Mouse (Mus musculus): ENCODE measurements around the gene Wdr38.
A peak's percentile ranks its signal among the peaks of the same experiment; 100 is the strongest.

Wdr38 gene

DNA sequence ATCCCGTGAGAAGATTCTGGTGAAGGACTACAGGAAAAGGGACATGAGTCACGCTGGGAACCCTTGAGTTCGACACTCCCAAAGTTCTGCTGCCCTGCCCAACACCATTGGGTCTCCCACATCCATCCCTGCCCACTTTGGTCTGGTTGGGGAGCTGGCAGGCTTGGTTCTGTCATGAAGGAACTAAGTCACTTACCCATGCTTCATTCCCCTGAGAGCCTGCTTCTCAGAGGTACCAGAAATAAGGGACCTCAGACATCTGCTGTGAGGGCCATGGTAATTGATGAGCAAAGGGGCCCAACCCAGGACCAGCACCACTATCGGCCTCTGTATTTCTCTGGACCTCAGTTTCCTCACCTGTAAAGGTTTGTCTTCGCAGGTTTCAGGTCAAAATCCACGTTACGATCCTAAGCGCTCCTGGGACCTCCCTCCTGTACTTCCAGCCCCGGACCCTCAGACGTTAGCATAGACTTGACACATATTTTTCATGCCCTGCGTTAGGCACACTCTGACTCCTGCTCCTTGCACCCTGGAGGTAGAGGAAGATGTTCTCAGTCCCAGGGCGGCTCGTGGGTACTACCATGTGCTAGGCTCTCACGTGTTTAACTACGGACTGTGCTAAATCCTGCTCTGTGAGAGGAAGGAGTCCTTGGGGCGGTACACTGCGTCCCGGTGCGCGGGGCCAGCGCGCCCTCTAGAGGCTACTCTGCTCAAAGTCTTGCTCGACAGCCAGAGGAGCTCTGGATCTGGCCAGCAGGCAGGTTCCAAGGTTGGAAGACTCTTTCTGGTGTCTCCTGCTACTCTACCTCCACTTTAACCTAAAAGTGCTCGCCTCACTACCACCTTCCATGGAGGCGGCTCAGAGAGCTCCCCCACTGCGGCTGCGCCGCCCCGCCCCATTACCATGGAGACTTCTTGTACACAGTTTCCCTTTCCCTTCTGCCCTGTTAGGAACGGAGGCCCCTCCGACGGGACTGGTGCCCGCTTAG is at the start of gene Wdr38:
TSS of gene Wdr38 (plus strand) at position 91 of the 989 bp plus-strand sequence.
- peak; percentile 90 to 92 for DNase-seq

DNA sequence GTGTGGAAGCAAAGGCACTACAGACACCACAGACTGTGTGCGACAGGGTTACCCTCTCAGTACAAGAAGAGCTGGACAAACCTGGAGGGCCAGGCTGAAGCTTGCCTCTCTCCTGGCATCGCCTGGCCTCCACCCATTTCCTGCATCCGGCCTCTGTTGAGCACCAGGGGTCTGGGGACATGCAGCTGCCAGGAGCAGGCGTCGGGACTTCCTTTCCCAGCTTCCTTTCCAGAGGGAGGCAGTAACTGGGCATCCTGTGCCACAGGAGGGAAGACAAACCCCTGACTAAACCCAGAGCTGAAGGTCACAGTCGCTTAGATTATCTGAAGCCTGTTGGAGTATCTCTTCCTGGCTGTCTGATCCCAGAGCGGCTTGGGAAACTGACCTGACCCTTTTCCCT is 49.7 kb upstream of the Wdr38 start:
- peak; percentile 72 to 84 for DNase-seq

DNA sequence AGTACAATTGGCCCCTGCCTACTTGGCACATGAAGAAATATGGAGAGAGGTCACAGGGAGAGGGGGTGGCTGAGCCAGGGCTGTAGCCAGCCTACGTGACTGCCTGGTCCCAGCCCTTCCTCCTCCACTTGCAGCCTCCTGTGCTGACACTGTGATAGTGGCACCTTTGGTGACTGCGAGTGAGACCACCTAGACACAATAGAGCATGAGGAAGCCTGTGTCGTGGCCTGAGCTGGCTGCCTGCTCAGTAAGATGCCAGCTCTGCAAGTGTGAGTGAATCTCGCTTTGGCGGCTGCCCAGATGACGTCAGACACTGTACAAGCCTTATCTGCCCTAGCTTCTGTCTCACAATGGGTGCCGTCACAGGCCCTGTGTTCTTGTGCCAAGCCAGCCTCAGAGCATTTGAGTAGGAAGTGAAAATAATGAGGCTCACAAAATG is 47.0 kb upstream of the Wdr38 start:
- peak; percentile 91 to 93 for DNase-seq

DNA sequence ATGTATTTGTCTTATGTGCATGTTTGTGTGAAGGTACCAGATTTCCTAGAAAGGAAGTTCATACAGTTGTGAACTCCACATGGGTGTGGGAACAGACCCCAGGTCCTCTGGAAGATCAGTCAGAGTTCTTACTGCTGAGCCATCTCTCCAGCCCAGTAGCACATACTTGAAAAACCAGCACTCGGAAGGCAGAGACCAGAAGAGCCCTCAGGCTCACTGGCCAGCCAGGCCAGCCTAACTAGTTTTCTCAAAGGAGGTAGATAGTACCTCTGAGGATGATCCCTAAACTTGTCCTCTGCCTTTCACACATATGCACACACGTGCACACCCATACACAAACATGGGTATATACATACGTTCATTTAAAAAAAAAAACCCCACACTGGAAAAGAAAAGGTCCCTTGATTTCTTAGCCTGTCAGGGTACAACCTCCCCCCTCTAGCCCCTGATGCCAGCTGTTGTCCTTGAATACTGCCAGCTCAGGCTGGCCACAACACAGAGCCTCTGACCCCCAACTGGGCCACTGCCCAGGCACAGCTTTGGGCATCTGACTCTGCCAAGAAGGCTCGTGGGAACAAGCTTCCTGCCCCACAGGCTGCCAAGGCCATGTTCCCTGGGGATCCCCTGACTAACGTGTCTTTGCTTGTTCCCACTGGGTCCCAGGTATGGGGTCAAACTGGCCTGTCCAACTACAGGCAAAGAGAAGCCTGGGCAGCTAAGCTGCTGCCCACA is 44.0 kb upstream of the Wdr38 start:
- peak in 1 of 2 experiments; percentile 29 for DNase-seq

DNA sequence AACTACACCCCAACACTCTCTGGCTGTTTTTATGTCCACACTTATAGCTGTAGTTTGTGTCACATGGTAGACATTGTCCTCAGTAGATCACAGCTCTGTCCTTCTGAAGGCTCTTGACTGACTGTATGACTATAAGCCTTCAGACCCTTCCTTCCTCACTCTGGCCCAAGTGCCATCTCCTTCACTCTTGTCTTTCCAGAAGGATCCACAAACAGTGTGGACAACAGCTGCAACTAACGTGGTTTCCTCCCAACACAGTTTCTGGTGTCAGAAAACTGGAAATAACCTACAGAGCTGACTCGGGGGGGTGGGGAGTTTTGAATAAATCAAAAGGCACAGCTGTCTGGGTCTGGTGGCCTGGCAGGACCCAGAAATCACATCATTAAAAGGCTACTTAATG is 41.2 kb upstream of the Wdr38 start:
- no peak for DNase-seq

DNA sequence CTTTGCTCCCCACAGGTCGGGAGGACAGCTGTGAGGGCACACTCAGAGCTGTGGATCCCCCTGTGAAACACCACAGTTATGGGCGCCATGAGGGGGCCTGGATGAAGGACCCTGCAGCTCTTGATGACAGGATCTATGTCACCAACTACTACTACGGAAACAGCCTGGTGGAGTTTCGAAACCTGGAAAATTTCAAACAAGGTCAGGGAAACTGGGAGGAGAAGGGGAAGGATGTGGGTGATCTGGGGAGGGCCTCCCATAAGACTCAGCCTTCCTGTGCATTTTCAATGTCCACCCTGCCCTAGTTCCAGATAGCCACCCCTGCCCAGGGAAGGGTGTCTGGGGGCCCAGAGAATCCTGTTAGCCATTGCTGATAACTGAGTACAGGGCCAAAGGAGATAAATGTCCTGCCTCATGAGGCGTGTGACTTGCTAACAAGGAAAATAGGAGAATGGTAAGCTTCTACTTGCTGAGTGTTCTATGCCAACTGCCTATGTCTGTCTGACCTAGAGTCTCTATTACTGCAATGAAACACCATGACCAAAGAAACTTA is 39.5 kb upstream of the Wdr38 start:
- DNase-seq = no peak

DNA sequence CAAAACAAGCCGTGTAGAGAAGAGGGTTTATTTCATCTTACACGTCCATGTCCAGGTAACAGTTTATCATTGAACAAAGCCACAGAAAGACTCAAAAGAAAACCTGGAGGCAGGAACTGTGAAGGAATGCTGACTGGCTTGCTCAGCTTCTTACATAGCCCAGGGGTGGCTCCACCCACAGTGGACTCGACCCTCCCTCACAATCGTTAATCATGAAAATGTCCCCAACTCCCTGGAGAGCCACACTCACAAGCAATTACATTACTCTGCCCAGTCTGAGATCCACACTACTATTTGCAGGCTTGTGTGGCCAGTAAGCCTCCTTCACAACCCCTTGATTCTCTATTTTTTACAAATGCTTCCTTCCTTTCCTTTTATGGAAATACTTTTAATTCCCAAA is 33.1 kb upstream of the Wdr38 start:
- no peak for DNase-seq

GRCm38 (mm10) chr2:38969650-38970049 is 27.6 kb upstream of the Wdr38 start:
- no peak for DNase-seq

- DNase-seq = no peak
Observed at GRCm38 (mm10) chr2:38970057-38970456, 27.2 kb upstream of the Wdr38 start.

DNA sequence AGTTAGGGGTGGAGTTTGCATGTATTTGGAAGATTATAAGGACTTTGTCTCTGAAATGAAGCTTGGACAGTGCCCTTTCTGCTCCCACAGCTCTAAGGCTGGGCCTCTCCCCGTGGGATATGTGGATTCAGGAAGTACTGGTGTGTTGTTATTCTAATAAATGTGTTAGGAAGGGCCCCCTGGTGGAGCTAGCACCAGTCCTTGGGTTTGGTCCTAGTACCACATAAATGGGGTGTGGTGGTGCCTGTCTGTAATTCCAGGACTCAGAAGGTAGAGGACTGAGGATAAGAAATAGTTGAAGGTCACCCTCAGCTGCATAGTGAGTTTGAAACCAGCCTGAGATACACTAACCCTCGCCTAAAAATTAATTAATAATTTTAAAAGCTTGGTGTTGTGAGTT is 24.1 kb upstream of the Wdr38 start:
- no peak for DNase-seq

- DNase-seq = no peak
Observed at GRCm38 (mm10) chr2:38973701-38974100, 23.6 kb upstream of the Wdr38 start.

- DNase-seq = no peak
Observed at GRCm38 (mm10) chr2:38974171-38974570, 23.1 kb upstream of the Wdr38 start.

DNA sequence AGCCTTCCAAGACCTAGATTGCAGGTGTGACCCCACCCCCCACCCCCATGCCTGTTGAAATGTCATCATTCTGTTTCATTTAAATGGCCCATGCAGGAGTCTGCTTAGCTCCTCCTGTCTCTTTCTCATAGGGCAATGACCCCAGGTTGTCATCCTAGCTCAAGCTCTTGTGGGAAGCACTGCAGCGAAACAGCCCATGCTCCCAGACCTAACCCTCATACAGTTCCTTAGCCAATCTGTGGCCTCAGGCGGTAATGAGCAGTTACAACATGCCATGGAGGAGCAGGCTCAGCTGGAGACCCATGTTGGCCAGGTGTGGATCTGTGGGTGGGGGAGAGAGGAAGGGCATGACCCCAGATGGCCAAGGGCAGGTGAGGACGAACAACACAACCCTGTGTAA is 22.1 kb upstream of the Wdr38 start:
- no peak for DNase-seq

- no peak for DNase-seq
Observed at GRCm38 (mm10) chr2:38975941-38976805, 21.1 kb upstream of the Wdr38 start.

GRCm38 (mm10) chr2:38977837-38978236 is 19.4 kb upstream of the Wdr38 start:
- no peak for DNase-seq

DNA sequence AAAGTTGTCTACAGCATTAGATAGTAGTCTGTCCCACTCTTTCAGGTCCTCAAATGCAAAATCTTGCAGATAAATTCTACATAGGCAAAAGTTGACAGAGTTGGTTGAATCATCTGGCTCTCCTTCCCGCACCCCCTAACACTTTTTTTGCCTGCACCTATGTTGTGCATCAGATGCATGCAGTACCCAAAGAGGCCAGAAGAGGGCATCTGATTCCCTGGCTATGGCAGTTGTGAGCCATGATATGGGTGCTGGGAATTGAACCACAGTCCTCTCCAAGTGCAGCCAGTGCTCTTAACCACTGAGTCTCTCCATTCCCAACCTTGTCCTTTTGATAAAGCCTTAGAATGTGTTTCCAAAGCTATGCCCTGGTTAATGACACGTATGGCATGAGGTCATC is 13.8 kb upstream of the Wdr38 start:
- DNase-seq = no peak

GRCm38 (mm10) chr2:38986580-38986979 is 10.7 kb upstream of the Wdr38 start:
- peak; percentile 77 to 86 for DNase-seq

- no peak for DNase-seq
Observed at GRCm38 (mm10) chr2:38987371-38987770, 9.9 kb upstream of the Wdr38 start.

DNA sequence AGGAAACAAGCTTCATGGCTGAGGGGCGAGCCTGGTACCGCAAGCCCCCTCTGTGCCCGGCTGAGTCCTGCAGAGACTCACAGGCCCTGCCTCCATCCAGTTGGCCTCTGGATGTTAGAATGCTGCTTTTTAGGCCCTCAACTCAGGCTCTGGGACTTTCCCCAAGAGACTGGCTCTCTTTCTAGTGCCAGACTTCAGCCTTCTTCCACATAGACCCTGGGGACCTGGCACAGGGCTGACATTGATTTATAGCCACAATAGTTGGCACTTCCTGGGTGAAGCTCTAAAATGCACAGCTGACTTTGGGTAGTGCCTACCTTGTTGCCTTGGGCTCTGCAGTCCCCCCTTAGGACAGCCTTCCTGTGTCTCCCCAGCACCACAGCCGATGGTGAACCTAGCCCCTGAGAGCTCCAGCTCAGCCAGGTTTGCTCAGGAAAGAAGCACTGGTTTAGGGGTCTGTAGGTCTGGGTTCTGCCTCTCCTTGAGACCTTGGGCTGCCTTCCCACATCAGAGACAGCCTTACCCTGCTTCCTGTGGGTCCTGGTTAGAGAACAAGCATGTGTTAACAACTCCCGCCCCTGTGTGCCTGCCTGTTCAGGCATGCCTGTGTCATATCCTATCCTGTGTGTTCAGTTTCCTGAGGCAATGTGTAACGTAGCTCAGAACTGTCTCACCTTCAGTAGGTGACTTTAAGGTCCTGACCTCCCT is 9.3 kb upstream of the Wdr38 start:
- no peak for DNase-seq

GRCm38 (mm10) chr2:38988929-38989328 is 8.3 kb upstream of the Wdr38 start:
- DNase-seq = no peak

- no peak for DNase-seq
Observed at GRCm38 (mm10) chr2:38992004-38992403, 5.3 kb upstream of the Wdr38 start.

GRCm38 (mm10) chr2:38992452-38992851 is 4.8 kb upstream of the Wdr38 start:
- no peak for DNase-seq

All from lung, adult 18-20 months (tissue).